Mouse (Mus musculus): ENCODE data around the gene Sept9.

DNA sequence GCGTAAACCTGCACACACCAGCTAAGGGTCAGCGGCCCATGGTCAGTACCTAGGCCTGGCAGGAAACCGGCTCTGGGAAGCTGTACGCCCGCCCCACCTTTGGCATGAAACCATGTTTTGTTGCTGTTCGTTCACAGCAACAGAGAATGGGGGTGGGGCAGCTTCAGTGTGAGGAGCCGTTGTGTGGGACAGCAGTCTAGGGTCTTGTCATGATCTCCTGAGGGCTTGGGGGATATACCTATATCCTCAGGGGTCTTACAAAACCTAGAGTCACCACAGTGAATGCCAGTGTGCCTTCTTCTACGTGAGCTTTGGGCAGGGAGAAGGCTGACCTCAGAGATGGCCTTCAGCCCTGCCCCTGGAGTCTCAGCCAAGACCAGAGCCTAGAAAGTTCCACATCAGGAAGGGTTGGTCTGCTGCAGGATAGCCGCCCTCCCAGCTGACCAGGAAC lies 47.5 kb downstream of the Sept9 start:
- TF ChIP-seq GATA1 (IDR thresholded peaks at IDR 0.05; ENCODE audit: borderline replicate concordance, low read length) (no peak), CTCF (IDR thresholded peaks at IDR 0.05; ENCODE audit: low read depth, low read length) (no peak), TAL1 (conservative IDR thresholded peaks at IDR 0.05; ENCODE audit: low read depth, low read length) (no peak), GATA2 (IDR thresholded peaks at IDR 0.05; ENCODE audit: borderline replicate concordance, low read depth, low read length) (no peak)

Data from G1E (cell line).